Mouse (Mus musculus) intestine, postnatal 0 days (tissue): ENCODE measurements around the gene Rngtt. TPM values are rescaled to one million over a fixed set of nuclear protein-coding genes. Genes with fewer than 3 reads are reported as not detected.

Experiments used
- ATAC-seq: fragments of 200-750 bp; cut with Nextera tagmentation; 2 replicates; pipeline ENCODE4 v1.8.0; 2017; ENCODE audit warnings: mild to moderate bottlenecking, moderate TSS enrichment, moderate library complexity
- H3K27ac ChIP-seq: fragments of 300-500 bp; sonication (generic); 2 replicates; pipeline ENCODE4 v1.5.1; 2014; ENCODE audit warnings: mild to moderate bottlenecking, low read depth, low read length, moderate library complexity
- H3K27me3 ChIP-seq: fragments of 300-500 bp; sonication (generic); replicated peaks from 2 replicates; pipeline ENCODE4 v1.6.1; 2014; ENCODE audit warnings: low read length, mixed read lengths; ENCODE audit not compliant: control insufficient read depth, insufficient read depth
- H3K36me3 ChIP-seq: fragments of 300-500 bp; sonication (generic); 2 replicates; pipeline ENCODE4 v1.6.1; 2014; ENCODE audit warnings: mild to moderate bottlenecking, moderate library complexity; ENCODE audit not compliant: control insufficient read depth, insufficient read depth
- H3K4me1 ChIP-seq: fragments of 300-500 bp; sonication (generic); replicated peaks from 2 replicates; pipeline ENCODE4 v1.6.1; 2014; ENCODE audit warnings: antibody characterized with exemption, low read length, mixed read lengths; ENCODE audit not compliant: control insufficient read depth, insufficient read depth
- H3K4me2 ChIP-seq: fragments of 300-500 bp; sonication (generic); replicated peaks from 2 replicates; pipeline ENCODE4 v1.6.1; 2014; ENCODE audit warnings: low read depth, mild to moderate bottlenecking, moderate library complexity
- H3K4me3 ChIP-seq: fragments of 300-500 bp; sonication (generic); 2 replicates; pipeline ENCODE4 v1.5.1; 2014; ENCODE audit warnings: low read depth, low read length
- H3K9ac ChIP-seq: fragments of 300-500 bp; sonication (generic); 2 replicates; pipeline ENCODE4 v1.6.1; 2014; ENCODE audit warnings: mild to moderate bottlenecking, low read depth, low read length
- H3K9me3 ChIP-seq: fragments of 300-500 bp; sonication (generic); 2 replicates; pipeline ENCODE4 v1.6.1; 2016; ENCODE audit warnings: mixed run types; ENCODE audit not compliant: control insufficient read depth
- CTCF ChIP-seq: sonication (generic); IDR thresholded peaks from 2 replicates; pipeline ENCODE4 v1.5.1; 2016; ENCODE audit warnings: low read depth, mild to moderate bottlenecking, control low read depth, antibody characterized with exemption, moderate library complexity
- WGBS: fragments of 180-500 bp; shearing (Covaris S2); extraction: QIAGEN DNeasy Blood & Tissue Kit; methylation state at CpG from one replicate; pipeline ENCODE4 v1.1.7; 2014; 5-methylcytosine and 5-hydroxymethylcytosine counted together
- microRNA-seq: library from miRNA; unstranded; fragments of <30 nt; microRNA quantifications from one replicate; pipeline ENCODE4, GENCODE M21; 2016
- polyA plus RNA-seq: library from polyadenylated mRNA; unstranded; fragments of >200 nt; fragmentation: Nextera tagmentation; extraction: Ambion mirVana; gene quantifications from 2 replicates; pipeline ENCODE4 v1.2.1, GENCODE M21; 2015

Gene Rngtt
- polyA plus RNA-seq, 1 experiment from 2014 or later = 7.7 TPM

DNA sequence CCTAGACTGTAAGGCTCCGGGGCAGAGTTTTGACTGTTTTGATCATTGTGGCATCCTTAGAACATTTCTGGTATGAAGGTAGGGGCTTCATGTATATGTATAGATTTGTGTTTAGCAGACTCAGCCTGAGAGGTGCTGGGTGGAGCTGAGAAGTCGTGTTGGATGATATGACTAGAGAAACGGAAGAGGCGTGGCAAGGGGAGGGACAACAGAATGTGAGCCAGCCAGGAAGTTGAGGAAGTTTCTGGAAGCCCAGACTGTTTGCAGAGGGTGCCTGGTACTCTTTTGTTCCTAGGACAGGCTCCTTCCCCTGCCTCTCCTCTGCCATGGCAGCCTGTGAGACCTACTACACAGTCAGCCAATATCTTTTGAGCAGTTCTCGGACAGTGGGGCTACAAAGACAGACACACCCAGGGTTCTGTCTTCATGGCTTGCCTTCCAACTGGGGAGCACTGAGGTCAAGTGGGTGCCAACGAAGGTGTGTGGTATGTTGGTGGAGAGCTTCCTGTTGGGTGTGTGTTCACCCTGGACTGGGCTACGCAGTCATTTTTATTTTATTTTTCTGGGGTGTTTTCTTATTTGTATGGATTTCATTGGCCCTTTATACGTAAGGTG, 237.3 kb downstream of the Rngtt start:
- no peak overlapping the region for H3K9ac ChIP-seq
- H3K4me3 ChIP-seq = no peak overlapping the region
- no peaks in the 10 kb centered on the region for H3K27me3 ChIP-seq
- H3K4me1 ChIP-seq = no peaks in the 10 kb centered on the region
- H3K4me2 ChIP-seq = no peak overlapping the region
- TF ChIP-seq CTCF = no peak
- H3K9me3 ChIP-seq = no peaks in the 10 kb centered on the region
- H3K36me3 ChIP-seq = no peaks in the 10 kb centered on the region
- no peak overlapping the region for H3K27ac ChIP-seq
- 70% methylated on average over 8 of the region's 8 CpGs for WGBS
- no peak for ATAC-seq

DNA sequence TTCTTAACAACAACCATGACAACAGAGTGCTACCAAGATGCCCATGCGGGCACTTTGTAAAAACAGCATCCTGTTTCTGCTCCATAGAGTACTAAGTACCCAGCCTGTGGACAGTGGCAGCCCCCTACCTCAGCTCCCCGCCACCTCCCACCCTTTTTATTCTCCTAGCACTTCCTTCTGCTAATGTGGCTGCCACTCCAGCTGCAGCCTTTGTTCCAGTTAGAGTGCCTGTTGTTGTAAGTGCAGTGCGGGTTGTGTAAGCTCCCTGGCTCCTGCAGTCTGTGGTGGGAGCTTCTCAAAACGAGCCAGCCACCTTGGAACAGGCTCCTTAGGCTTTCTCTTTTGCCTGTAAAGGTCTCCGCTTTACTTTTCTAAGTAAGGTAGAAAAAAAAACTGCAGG, 239.5 kb downstream of the Rngtt start:
- no peak overlapping the region for H3K9ac ChIP-seq
- WGBS = 58% methylated on average over 5 of the region's 5 CpGs
- no peaks in the 10 kb centered on the region for H3K4me1 ChIP-seq
- no peak overlapping the region for H3K4me2 ChIP-seq
- H3K27ac ChIP-seq = no peak overlapping the region
- no peaks in the 10 kb centered on the region for H3K27me3 ChIP-seq
- no peak overlapping the region for H3K4me3 ChIP-seq
- H3K36me3 ChIP-seq = no peaks in the 10 kb centered on the region
- TF ChIP-seq CTCF = no peak
- H3K9me3 ChIP-seq = no peaks in the 10 kb centered on the region
- no peak for ATAC-seq

Small RNA genes lying within 50 kb of the gene (microRNA-seq; reads per million reads assigned to microRNA genes)
- gene Mir8118 = not detected

Other genes with a start within 250 kb of the Rngtt start
- gene Gabrr2, start 247.3 kb upstream of the Rngtt start, polyA plus RNA-seq = 0.07 TPM in 1 of 2 replicates, not detected in the other
- 0.12 and 0.20 TPM in 2 replicates for gene Gabrr1, start 177.8 kb upstream of the Rngtt start, polyA plus RNA-seq
- 1.8 and 1.9 TPM in 2 replicates for gene Pm20d2, start 120.6 kb upstream of the Rngtt start, polyA plus RNA-seq
- gene Srsf12, start 101.3 kb upstream of the Rngtt start, polyA plus RNA-seq = 1.5 and 2.0 TPM in 2 replicates
- 113 and 131 TPM in 2 replicates for gene Pnrc1, start 20.1 kb upstream of the Rngtt start, polyA plus RNA-seq